Mouse (Mus musculus): ENCODE measurements around the gene Cox16.
A peak's percentile ranks its signal among the peaks of the same experiment; 100 is the strongest.
"Not testable (repeated sequence)": the region's sequence is repeated elsewhere in the genome, so short reads cannot be mapped to it uniquely, and the experiment has no call there.

Cox16 gene

DNA sequence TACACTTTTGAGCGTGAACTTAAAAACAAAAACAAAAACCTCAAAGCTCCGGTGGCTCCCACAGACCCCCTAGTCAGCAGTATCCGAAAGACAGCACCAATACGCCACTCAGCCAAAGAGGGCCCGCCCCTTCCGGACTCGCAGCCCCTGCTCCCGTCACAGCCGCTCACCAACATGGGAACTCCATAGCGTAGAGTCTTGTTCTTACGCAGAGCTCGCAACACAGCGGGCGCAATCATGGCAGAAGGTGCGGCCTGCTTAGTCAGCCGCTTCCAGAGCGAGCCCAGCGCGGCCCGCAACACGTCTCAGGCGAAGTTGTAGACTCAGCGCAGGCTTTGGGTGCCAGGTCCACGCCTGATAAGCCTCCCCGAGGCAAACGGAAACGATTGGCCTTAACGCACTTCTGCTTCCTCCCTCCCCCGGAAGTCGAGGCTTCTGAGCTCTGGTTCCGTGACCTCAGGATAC lies at the start of gene Cox16:
Gene Cox16, minus strand, starts transcription at position 401 of the 465 bp plus-strand sequence.
- peak; percentile 93 for DNase-seq (ENCODE audit: extremely low spot score)

DNA sequence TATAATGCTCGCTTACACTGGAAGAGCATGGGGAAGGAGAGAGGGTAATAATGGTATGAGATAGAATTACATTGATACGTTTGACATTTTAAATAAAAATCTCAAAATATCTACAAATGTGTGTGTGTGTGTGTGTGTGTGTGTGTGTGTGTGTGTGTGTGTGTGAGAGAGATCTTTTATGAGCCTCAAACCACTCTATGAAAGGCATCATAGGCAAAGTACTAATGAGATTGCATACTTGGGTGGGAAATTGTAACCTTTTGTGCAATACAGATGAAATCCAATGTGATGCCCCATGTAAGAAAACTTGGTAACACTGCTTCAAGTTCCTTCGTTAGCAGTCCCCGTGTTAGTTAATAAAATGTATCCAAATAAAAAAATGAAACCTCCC lies 48.1 kb upstream of the Cox16 start:
- no peak for DNase-seq (ENCODE audit: extremely low spot score)

DNA sequence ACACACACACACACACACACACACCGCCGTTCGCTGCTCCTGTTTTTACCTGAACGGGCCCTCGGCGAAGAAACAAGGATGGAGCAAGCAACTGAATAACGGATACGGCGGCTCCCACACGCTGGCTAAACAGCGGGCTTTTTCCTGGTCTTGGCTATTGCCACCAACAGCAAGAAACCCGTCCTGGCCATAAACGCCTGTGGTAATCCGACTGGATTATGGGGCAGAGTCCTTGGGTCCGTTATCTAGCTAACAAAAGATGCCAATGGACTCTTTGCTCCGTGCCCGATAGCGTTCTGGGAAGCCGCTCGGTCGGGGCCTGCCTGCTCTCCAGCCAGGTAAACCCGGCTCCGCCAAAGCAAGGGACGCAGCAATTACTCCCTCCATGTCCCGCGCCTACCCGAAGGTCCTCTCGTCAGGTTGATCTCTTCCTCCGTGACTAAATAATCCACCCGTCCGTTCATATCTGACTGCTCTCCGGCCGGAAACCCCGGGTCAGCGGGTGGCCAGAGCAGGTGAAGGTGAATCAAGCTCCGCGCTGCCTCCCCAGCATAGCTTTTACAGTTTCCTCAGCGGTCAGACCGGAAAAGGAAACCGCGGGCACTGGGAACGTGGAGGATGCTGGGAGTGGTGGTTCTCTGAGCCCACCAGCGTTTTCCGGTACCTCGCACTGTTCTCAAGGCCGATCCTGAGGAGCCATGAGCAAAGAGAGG lies 47.5 kb upstream of the Cox16 start, which contains the start of the genes Gm20498 and Synj2bp:
Gene Gm20498, minus strand, starts transcription at position 590 of the 713 bp plus-strand sequence.
Gene Synj2bp, minus strand, starts transcription at position 596 of the 713 bp plus-strand sequence.
- peak; percentile 86 for DNase-seq (ENCODE audit: extremely low spot score)

DNA sequence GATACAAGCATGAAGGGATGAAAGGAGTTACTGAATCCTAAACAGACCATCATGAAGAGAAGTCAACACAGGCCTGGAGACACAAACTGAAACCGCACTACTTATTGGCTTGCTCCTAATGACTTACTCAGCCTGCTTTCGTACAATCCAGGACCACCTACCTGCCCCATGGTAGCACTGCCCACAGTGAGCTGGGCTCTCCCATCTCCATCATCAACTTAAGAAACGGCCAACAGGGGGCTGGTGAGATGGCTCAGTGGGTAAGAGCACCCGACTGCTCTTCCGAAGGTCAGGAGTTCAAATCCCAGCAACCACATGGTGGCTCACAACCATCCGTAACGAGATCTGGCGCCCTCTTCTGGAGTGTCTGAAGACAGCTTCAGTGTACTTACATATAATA lies 45.7 kb upstream of the Cox16 start:
- DNase-seq (ENCODE audit: extremely low spot score): peak; percentile 2

DNA sequence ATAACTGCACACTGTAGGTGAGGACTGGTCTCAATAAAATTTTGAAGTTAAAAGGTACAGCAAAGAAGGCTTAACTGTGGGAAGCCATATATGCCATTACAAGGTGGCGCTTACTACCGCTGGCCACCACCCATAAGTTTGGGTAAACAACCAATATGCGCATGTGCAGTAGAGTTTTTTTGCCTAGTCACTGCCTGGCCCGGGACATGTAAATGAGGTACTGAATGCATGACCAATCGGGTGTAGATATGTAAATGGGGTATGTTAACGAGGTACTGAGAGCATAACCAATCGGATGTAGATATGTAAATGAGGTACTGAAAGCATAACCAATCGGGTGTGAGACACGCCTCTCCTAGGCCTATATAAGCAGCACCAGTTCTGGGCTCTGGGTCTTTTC lies 12.0 kb upstream of the Cox16 start:
- DNase-seq (ENCODE audit: extremely low spot score): not testable (repeated sequence)

DNA sequence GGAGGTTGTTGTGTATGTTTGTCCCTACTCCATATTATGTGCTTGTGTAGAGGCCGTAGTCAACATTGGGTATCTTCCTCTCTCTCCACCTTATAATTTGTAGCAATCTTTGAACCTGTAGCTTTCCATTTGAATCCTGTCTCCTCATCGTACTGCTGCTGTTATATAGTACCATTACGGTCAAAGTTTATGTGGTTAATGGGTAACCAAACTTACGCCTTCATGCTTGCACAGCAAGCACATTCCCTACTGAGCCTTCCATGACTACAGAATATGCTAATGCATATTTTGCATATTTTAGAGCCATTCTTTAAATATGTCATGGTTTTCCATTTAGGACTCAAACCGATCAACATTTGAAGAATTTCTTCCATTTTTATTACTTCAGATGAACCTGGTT lies 5.6 kb upstream of the Cox16 start:
- DNase-seq (ENCODE audit: extremely low spot score): no peak

DNA sequence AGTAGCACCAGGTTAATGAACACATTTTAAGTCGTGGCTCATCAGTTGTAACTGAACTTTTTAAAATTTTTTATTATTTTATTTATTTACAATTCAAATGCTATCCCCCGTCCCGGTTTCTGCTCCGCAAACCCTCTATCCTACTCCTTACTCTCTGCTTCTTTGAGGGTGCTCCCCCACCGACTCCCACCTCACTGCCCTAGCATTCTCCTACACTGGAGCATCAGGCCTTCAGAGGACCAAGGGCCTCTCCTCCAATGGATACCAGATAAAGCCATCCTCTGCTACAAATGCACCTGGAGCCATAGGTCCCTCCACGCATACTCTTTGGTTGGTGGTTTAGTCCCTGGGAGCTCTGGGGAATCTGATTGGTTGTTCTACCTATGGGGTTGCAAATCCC lies 384 bp upstream of the Cox16 start:
- DNase-seq (ENCODE audit: extremely low spot score): no peak

DNA sequence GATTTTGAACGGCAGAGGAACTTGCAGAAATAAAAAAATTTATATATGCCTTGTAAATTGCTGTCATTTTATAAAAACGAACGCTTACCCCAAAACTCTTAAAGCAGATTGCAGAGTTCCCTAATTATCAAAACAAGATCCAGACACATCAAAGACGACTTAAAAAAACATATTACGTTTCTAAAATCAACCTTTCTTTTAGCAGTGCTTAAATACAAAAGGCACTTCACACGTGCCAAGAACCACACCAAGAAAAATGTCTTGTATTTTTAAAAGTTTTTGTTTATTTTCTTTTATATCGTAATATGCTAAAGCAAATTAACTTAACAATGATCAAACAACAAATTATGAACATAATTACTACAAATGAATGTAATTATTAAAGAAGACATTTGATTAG lies 715 bp downstream of the Cox16 start:
- no peak for DNase-seq (ENCODE audit: extremely low spot score)

DNA sequence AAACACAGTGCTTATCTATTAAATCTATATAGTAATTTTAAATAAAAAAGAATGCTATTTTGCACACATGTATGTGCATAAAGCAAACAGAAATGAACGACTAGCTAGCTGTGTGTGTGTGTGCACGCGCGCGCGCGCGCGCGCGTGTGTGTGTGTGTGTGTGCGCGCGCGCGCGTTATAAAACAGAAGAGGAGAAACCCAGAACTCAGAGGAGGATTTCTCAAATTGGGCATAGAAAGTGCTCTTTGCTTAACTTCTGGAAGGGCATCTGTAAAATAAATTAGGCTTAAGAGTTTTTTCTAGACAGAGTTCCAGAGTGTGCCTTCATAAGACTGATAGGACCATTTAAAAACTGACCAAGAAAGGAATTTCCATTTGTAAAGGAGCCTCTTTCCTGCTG lies 1.3 kb downstream of the Cox16 start:
- DNase-seq (ENCODE audit: extremely low spot score): peak; percentile 55

DNA sequence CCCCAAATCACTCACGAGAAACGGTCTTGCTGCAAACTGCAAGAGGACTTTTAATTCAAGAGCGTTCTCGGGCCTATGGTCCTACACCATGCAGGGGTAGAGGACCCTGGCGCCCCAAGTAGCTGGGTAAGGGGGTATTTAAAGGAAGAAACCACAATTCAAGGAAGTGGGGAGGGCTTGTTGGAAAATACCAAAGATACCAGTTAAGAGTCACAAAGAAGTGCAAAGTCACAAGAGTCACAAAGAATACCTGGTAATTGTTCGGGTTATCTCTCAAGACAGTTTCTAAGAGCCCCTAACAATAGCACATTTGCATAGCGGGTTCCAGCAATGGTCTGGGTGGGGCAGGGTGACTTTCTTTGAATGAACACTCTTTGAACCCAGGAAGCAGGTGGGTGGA lies 25.9 kb downstream of the Cox16 start:
- not testable (repeated sequence) for DNase-seq (ENCODE audit: extremely low spot score)

DNA sequence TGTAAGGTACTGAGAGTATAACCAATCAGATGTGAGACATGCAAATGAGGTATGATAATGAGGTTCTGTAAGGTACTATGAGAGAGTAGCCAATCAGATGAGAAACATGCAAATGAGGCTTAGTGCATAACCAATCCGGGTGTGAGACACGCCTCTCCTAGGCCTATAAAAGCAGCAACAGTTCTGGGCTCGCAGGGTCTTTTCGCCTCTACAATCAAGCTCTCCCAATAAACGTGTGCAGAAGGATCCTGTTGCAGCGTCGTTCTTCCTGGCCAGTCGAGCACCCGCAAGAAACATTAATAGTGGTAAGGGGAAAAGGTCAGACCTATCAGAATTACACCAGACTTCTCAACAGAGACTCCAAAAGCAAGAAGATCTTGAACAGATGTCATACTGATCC lies 45.9 kb downstream of the Cox16 start:
- DNase-seq (ENCODE audit: extremely low spot score): not testable (repeated sequence)

DNA sequence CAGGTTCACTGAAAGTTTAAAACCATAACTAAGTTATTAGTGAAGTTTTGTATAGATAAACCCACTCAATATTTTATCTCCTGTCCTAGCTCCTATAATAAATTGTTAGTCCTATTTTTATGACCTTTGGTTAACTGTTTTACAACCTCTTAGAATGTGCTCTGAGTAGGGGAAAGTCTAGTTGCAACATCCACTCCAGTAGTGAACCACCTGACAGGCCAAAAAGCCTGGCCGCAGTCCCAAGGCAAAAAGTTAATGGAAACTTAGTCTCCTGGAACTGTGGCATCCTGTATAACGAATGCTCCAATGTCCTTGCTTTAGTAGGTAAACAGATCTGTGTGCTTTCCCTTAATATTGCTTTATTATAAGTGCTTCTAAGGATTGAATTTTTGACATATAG lies 50.1 kb downstream of the Cox16 start:
- DNase-seq (ENCODE audit: extremely low spot score): not testable (repeated sequence)

DNA sequence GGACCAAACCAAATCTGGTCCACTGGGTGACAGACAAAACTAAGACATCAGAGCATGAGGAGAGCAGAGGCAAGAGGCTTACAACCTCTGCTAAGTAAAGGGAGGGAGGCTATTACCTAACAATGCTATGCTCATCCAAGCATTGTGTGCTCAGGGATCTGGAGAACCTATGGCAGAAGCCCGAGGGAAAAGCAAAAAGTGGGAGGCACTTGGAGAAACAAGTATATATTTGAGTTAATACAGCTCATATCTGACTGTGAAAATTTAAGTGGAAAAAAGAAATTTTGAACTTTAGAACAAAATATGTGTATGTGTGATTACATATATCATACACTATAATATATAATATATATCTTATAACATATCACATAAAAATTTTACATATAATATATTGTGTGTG lies 63.1 kb downstream of the Cox16 start, which contains the start of gene Adam4:
Gene Adam4, minus strand, starts transcription at position 101 of the 400 bp plus-strand sequence.
- no peak for DNase-seq (ENCODE audit: extremely low spot score)

DNA sequence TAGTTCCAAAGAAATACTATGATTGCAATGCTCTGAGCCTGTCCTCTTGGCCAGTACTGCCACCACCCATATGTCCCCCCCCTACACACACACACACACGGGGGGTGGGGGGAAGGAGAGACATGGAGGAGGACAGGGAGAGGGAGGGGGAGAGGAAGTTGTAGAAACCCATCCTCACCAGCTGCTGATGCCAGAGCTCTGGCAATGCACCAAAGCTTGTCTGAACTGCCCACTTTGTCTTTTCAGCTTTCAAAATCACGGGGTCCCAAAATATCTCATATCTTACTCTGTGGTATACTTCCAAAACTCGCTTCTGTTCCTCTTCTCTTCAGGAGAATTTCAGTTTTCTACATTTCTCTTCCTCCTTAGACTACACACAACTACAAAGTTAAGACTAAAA lies 71.7 kb downstream of the Cox16 start:
- no peak for DNase-seq (ENCODE audit: extremely low spot score)

DNA sequence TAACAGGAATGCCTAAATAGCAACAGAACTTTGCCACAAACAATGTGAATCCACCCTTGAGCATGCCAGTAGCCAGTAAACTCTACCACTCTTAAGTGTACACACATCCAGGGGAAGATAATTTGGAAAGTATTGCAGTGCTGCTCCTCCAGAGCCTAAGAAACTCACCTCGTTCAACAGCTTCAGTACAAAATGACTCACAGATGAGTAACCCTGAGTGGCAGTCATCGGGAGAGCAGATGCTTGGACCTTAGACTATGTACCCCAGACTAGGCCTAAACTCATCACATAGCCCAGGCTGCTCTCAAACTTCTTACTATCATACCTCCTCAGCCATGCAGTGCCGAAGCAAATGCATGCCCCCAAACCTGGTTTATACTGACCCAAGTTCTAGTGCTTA lies 76.0 kb downstream of the Cox16 start:
- no peak for DNase-seq (ENCODE audit: extremely low spot score)

DNA sequence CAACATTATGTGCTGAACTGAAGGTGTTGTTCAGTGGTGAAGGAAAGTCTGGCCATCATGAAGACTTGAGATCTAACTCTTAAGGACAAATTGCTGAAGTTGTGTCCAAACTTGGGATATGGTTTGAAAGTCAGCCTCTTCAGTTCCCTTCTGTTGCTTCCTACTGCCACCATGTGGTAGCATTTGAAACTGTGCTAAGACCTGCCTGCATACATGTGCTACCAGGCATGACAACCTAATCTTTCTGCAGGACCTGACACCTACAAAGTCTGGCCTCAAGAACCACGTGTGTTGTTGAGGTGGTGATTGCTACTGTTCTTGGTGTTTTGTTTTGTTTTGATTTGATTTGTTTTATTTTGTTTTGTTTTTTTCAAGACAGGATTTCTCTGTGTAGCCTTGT lies 82.7 kb downstream of the Cox16 start:
- DNase-seq (ENCODE audit: extremely low spot score): peak; percentile 68

DNA sequence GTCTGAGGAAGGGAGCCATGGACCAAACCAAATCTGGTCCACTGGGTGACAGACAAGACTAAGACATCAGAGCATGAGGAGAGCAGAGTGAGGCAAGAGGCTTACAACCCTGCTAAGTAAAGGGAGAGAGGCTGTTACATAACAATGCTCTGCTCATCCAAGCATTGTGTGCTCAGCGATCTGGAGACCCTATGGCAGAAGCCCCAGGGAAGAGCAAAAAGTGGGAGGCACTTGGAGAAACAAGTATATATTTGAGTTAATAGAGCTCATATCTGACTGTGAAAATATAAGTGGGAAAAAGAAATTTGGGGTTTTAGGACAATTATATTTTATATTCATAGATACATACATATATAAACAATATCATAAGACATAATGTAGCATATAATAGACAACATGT lies 105.6 kb downstream of the Cox16 start, which contains the start of gene Gm4787:
Gene Gm4787, minus strand, starts transcription at position 101 of the 400 bp plus-strand sequence.
- DNase-seq (ENCODE audit: extremely low spot score): not testable (repeated sequence)

DNA sequence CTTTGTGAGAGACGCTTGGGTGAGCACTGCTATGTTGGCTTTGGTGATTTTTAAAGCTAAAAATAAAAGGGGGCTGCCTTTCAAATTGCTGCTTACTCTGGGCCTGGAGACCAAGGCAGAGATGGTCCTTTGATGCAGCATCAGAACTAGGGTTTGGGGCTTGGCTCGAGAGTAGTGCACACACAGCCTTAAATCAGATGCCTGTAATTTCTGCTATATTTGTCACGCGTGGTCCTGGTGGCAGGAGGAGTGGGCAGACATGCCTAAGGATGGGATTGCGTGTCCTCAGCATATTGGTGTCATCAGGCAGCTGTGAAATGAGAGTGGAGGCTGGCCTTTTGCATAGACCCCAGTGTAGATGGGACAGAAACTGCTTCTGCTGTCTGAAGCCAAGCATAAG lies 151.1 kb downstream of the Cox16 start:
- DNase-seq (ENCODE audit: extremely low spot score): no peak

DNA sequence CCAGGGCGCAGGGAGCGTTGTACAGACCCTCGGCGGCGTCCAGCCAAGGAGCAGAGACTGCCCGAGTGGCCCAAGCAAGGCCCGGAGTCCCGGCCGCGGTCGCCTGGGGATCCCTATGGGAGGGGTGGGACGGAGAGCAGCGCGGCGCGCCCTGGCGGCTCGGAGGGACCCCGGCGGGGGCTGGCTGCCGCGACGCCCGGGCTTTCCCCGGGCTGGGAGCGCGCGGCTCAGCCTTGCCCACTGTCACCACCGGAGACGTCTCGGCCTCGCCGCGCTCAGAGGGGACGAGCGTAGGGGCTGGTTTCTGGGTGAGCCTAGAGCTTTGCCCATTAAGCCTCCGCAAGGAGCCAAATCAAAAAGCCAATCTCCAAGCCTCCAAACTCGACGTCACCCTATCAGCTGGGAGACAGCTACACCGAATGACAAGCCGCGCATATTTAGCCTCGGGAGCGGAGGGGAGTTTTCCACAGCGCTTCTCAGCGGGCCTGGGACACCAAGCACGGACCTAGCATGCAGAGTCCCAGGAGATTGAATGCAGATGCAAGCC lies 152.0 kb downstream of the Cox16 start, which contains the start of gene Slc8a3:
Gene Slc8a3, minus strand, starts transcription at position 306 of the 547 bp plus-strand sequence.
- DNase-seq (ENCODE audit: extremely low spot score): peak; percentile 70

DNA sequence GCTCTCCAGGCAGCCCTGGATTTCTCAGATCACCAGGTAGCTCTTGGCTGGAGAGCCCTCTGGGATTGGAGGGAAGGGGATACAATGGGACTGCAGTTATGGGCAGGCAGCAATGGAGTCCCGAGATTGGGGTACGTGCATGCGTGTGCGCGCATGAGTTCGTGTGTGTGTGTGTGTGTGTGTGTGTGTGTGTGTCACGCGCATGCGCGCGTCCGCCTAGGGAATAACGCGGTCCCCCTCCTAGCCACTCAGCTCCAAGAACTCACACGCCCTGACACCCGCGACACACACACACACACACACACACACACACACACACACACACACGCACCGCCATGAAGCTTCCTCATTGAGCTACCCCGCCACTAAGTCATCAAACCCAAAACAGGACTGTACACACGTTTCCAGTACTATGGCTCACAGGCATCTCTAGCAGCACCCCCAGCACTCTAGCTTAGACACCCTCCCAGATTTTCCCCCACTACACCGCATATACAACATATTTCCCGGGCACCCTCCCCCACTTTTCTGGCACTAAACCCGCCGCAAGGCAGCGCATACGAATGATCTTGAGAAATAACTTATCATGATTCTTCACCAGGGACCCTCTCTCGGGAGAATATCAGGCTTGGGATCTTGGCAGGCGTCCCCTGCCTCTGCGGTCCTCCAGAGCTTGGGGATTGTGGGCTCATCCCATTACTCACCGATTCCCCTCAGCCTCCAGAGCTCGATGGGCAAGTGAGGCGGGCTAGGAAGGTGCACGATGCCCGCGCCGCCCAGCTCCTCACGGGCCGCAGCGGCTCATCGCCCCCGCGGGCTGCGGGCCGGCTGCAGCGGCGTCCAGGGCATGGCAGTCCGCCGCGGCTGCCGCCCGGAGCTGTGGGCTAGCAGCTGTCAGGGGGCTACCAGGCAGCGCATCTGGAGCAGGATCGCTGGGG lies 152.7 kb downstream of the Cox16 start:
- peak; percentile 67 for DNase-seq (ENCODE audit: extremely low spot score)

DNA sequence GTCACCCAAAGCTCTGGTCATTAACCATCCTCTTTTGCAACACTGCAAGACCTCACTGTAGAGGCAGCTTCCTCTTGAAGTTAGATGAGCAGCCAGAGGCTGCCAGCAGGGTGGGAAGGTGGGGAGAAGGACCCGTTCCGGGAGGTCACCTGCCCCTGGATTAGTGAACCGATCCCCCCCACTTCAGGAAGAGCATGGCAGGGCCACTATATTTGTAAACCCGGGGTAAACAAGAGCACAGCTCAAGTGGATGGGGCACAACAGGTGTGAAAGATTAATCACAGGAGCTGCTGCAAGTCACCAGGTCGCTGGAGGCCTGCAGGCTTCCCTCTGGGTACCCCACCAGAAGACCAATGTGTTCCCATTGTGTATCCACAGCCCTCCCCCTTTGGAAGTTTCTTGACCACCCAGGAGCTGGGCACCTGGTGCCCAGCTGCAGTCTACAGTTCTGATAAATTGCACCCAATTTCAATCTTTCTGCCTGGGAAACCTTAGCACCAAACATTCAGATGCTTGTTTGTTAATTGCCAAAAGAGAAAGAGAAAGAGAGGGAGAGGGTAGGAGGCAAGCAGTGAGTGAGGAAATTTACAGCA lies 153.8 kb downstream of the Cox16 start:
- peak; percentile 9 for DNase-seq (ENCODE audit: extremely low spot score)

DNA sequence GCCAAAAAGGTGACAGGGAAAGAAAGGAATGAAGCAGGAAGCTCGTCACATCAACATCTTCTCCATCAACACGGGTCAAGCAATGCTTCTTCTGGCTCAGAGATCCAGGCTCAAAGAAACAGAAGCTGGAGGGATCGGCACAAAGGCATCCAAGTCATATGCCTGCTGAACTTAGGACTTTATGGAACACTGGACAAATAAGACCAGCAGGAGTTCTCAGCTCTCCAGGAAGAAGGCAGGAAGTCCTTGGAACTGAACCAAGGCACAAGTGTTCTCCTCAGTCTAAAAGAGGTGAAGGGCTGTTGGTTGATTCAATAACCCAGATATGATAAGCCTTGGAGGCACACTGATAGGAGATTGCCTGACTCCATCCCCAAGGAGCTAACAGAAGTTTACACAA lies 159.9 kb downstream of the Cox16 start:
- DNase-seq (ENCODE audit: extremely low spot score): no peak

Measured in embryo, embryonic 9.5 days (tissue).